Mouse (Mus musculus): ENCODE data around the gene Uvrag.

DNA sequence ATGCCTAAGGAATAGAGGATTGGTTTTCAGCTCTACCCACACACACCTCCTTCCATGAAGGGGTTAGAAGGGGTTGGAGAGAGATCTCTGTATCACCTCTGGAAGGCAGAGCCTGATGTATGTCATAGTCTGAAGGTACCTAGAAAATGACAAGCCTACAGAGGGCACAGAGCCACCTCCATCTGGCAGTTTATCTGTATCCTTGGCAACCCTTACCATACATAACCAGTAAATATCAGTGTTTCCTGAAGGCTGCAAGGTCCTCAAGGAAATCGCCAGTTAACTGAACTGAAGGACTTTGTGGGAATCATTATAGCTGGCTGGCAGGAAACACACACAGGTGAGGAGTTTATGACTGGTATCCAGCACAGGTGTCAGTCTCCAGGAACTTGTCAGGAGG, 150.4 kb downstream of the Uvrag start:
- TF ChIP-seq GATA1 (IDR thresholded peaks at IDR 0.05; ENCODE audit: borderline replicate concordance, low read length) (no peak), FLI1 (IDR thresholded peaks at IDR 0.05; ENCODE audit: low read length) (no peak)
